Mouse (Mus musculus): Measurements from ENCODE around the gene Arih1. TPM values are rescaled to one million over a fixed set of nuclear protein-coding genes. Genes with fewer than 3 reads are reported as not detected.

The Arih1 gene
- polyA plus RNA-seq, 1 experiment from 2014 or later, result 15.3 TPM

DNA sequence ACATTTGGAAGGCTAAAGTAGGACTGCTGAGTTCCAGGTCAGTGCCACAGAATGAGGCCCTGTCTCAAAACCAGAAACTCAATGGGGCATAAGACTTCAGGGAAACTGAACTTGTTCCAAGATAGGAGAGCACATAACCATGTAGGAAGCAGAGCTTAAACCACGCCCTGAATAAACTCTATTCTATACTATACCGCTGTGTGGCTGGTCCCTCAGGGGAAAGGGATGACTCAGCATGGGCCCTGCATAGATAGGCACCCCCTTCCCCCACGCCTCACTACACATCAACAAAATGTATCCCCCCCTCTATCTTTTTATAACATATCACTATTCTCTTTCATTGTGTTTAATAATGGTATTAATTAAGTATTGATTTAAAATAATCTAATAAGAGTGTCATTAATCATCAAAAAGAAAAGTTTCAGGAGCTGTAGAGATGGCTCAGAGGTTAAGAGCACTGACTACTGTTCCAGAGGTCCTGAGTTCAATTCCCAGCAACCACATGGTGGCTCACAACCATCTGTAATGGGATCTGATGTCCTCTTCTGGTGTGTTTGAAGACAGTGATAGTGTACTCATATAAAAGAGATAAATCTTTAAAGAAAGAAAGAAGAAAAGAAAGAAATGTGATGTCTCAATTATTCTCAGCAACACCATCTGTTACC lies 30.9 kb downstream of the Arih1 start:
- H3K4me3 ChIP-seq (ENCODE audit: low read depth, low read length), result no peak overlapping the region
- no peaks in the 10 kb centered on the region for H3K9me3 ChIP-seq (ENCODE audit: control insufficient read depth, low read length)
- H3K9ac ChIP-seq (ENCODE audit: low read length), result no peak overlapping the region
- H3K36me3 ChIP-seq (ENCODE audit: control insufficient read depth, insufficient read depth, low read length), result no peaks in the 10 kb centered on the region
- no peaks in the 10 kb centered on the region for H3K27me3 ChIP-seq (ENCODE audit: control insufficient read depth, insufficient read depth, low read length)
- H3K4me2 ChIP-seq, result no peak overlapping the region
- no peak for ATAC-seq (ENCODE audit: low FRiP score)
- 87% methylated on average over 3 of the region's 3 CpGs for WGBS
- DNase-seq (ENCODE audit: low spot score, missing footprints), result no peak
- no peaks in the 10 kb centered on the region for H3K4me1 ChIP-seq (ENCODE audit: control insufficient read depth, insufficient read depth, low read length)
- no peak overlapping the region for H3K27ac ChIP-seq (ENCODE audit: low read depth, low read length)

DNA sequence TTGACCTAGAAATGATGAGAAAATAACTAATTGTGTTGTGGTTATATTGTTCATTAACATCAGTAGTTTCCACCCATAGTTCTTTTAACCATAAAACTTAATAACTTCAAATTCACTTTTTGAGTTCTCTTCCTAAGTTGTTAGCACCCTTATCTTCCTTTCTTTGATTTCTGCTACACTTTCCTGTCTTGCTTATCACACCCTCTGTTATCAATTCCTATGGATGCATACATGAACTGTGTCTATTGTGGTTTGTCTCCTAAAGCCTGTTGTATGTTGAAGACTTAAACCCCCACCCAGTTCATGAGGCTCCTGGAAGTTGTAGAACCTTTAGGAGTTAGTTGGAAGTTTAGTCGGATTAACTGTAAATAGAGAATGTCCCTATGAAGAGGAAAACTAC lies 52.7 kb downstream of the Arih1 start:
- ATAC-seq (ENCODE audit: low FRiP score) (no peak), DNase-seq (ENCODE audit: low spot score, missing footprints) (no peak)
- 88% methylated on average over 1 of the region's 1 CpGs for WGBS
- Histone ChIP-seq H3K36me3 (ENCODE audit: control insufficient read depth, insufficient read depth, low read length) (peaks cover 2% of the 10 kb centered on the region; the same call in 1 of the 2 replicates), H3K4me1 (ENCODE audit: control insufficient read depth, insufficient read depth, low read length) (no peaks in the 10 kb centered on the region), H3K27me3 (ENCODE audit: control insufficient read depth, insufficient read depth, low read length) (no peaks in the 10 kb centered on the region), H3K4me2 (no peak overlapping the region), H3K27ac (ENCODE audit: low read depth, low read length) (no peak overlapping the region), H3K4me3 (ENCODE audit: low read depth, low read length) (no peak overlapping the region), H3K9me3 (ENCODE audit: control insufficient read depth, low read length) (no peaks in the 10 kb centered on the region), H3K9ac (ENCODE audit: low read length) (no peak overlapping the region)

GRCm38 (mm10) chr9:59431626-59432025 lies 54.8 kb downstream of the Arih1 start:
- ATAC-seq (ENCODE audit: low FRiP score) (no peak), DNase-seq (ENCODE audit: low spot score, missing footprints) (no peak)
- Histone ChIP-seq H3K4me1 (ENCODE audit: control insufficient read depth, insufficient read depth, low read length) (no peaks in the 10 kb centered on the region), H3K27me3 (ENCODE audit: control insufficient read depth, insufficient read depth, low read length) (no peaks in the 10 kb centered on the region), H3K4me3 (ENCODE audit: low read depth, low read length) (no peak overlapping the region), H3K27ac (ENCODE audit: low read depth, low read length) (no peak overlapping the region), H3K9ac (ENCODE audit: low read length) (no peak overlapping the region), H3K9me3 (ENCODE audit: control insufficient read depth, low read length) (no peaks in the 10 kb centered on the region), H3K36me3 (ENCODE audit: control insufficient read depth, insufficient read depth, low read length) (peaks cover 2% of the 10 kb centered on the region; the same call in 1 of the 2 replicates), H3K4me2 (no peak overlapping the region)
- WGBS, result 97% methylated on average over 2 of the region's 2 CpGs

DNA sequence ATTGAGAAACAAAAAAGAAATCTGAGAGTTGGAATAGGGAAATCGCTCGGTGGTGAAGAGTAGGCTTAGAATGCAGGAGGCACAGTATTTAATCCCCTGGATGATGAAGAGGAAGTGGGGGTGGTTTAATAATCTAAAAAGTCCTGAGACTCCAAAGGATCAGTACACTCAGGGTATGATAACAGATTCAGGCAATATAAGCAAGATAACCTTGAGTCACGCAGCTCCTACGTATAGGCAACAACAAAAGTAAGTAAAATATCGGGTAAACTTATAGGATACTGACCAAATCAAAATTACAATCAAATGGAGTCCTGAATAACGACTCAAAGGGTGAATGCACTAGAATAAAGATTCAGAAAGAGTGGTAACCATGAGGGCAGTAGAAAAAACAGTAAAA lies 65.9 kb downstream of the Arih1 start:
- Histone ChIP-seq H3K27ac (ENCODE audit: low read depth, low read length) (no peak overlapping the region), H3K36me3 (ENCODE audit: control insufficient read depth, insufficient read depth, low read length) (no peaks in the 10 kb centered on the region), H3K9me3 (ENCODE audit: control insufficient read depth, low read length) (no peaks in the 10 kb centered on the region), H3K9ac (ENCODE audit: low read length) (no peak overlapping the region), H3K4me2 (no peak overlapping the region), H3K4me1 (ENCODE audit: control insufficient read depth, insufficient read depth, low read length) (no peaks in the 10 kb centered on the region), H3K27me3 (ENCODE audit: control insufficient read depth, insufficient read depth, low read length) (no peaks in the 10 kb centered on the region), H3K4me3 (ENCODE audit: low read depth, low read length) (no peak overlapping the region)
- no peak for ATAC-seq (ENCODE audit: low FRiP score)
- no peak for DNase-seq (ENCODE audit: low spot score, missing footprints)
- WGBS, result 93% methylated on average over 6 of the region's 6 CpGs

DNA sequence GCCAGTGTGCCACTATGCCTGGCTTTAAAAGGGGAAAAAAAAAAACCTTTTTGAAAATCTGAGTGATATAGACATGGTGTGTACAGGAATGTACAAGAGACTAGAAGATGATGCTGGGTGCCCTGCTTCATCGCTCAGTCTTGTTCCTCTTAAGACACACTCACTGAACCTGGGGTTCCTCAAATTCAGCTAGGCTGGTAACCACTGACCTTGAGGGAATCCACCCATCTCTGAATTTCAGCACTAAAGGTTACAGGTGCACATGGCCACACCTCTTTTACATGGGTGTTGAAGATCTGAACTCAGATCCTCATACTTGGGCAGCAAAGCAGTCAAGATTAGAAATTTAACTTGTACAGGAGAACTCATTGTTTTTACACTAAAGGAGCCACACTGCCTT lies 79.1 kb downstream of the Arih1 start:
- Histone ChIP-seq H3K9ac (ENCODE audit: low read length) (no peak overlapping the region), H3K4me1 (ENCODE audit: control insufficient read depth, insufficient read depth, low read length) (no peaks in the 10 kb centered on the region), H3K27ac (ENCODE audit: low read depth, low read length) (no peak overlapping the region), H3K36me3 (ENCODE audit: control insufficient read depth, insufficient read depth, low read length) (no peaks in the 10 kb centered on the region), H3K27me3 (ENCODE audit: control insufficient read depth, insufficient read depth, low read length) (no peaks in the 10 kb centered on the region), H3K9me3 (ENCODE audit: control insufficient read depth, low read length) (no peaks in the 10 kb centered on the region), H3K4me3 (ENCODE audit: low read depth, low read length) (no peak overlapping the region), H3K4me2 (no peak overlapping the region)
- ATAC-seq (ENCODE audit: low FRiP score) (no peak), DNase-seq (ENCODE audit: low spot score, missing footprints) (no peak)
- 97% methylated on average over 1 of the region's 1 CpGs for WGBS

GRCm38 (mm10) chr9:59389086-59389485 lies 97.3 kb downstream of the Arih1 start:
- WGBS, result 86% methylated on average over 4 of the region's 4 CpGs

GRCm38 (mm10) chr9:59388311-59388710 lies 98.1 kb downstream of the Arih1 start:
- H3K4me1 ChIP-seq (ENCODE audit: control insufficient read depth, insufficient read depth, low read length), result no peaks in the 10 kb centered on the region
- H3K4me3 ChIP-seq (ENCODE audit: low read depth, low read length), result no peak overlapping the region
- H3K4me2 ChIP-seq, result no peak overlapping the region
- H3K36me3 ChIP-seq (ENCODE audit: control insufficient read depth, insufficient read depth, low read length), result peaks cover 10% of the 10 kb centered on the region; the same call in 1 of the 2 replicates
- no peak overlapping the region for H3K27ac ChIP-seq (ENCODE audit: low read depth, low read length)
- WGBS, result 81% methylated on average over 1 of the region's 1 CpGs
- no peak overlapping the region for H3K9ac ChIP-seq (ENCODE audit: low read length)
- DNase-seq (ENCODE audit: low spot score, missing footprints) (no peak), ATAC-seq (ENCODE audit: low FRiP score) (no peak)
- no peaks in the 10 kb centered on the region for H3K9me3 ChIP-seq (ENCODE audit: control insufficient read depth, low read length)
- H3K27me3 ChIP-seq (ENCODE audit: control insufficient read depth, insufficient read depth, low read length), result no peaks in the 10 kb centered on the region

More at GRCm38 (mm10) chr9:59389086-59389485, 97.3 kb downstream of the Arih1 start:
- Histone ChIP-seq H3K36me3 (ENCODE audit: control insufficient read depth, insufficient read depth, low read length) (peaks cover 11% of the 10 kb centered on the region; the same call in 1 of the 2 replicates), H3K4me2 (no peak overlapping the region), H3K27ac (ENCODE audit: low read depth, low read length) (no peak overlapping the region), H3K9ac (ENCODE audit: low read length) (no peak overlapping the region), H3K4me3 (ENCODE audit: low read depth, low read length) (no peak overlapping the region), H3K27me3 (ENCODE audit: control insufficient read depth, insufficient read depth, low read length) (no peaks in the 10 kb centered on the region), H3K9me3 (ENCODE audit: control insufficient read depth, low read length) (no peaks in the 10 kb centered on the region), H3K4me1 (ENCODE audit: control insufficient read depth, insufficient read depth, low read length) (no peaks in the 10 kb centered on the region)
- ATAC-seq (ENCODE audit: low FRiP score) (no peak), DNase-seq (ENCODE audit: low spot score, missing footprints) (no peak)

GRCm38 (mm10) chr9:59387461-59387860 lies 99.0 kb downstream of the Arih1 start:
- no peaks in the 10 kb centered on the region for H3K27me3 ChIP-seq (ENCODE audit: control insufficient read depth, insufficient read depth, low read length)
- H3K4me3 ChIP-seq (ENCODE audit: low read depth, low read length), result no peak overlapping the region
- DNase-seq (ENCODE audit: low spot score, missing footprints) (no peak), ATAC-seq (ENCODE audit: low FRiP score) (no peak)
- 68% methylated on average over 3 of the region's 3 CpGs for WGBS
- H3K9ac ChIP-seq (ENCODE audit: low read length), result no peak overlapping the region
- H3K27ac ChIP-seq (ENCODE audit: low read depth, low read length), result no peak overlapping the region
- no peaks in the 10 kb centered on the region for H3K4me1 ChIP-seq (ENCODE audit: control insufficient read depth, insufficient read depth, low read length)
- no peaks in the 10 kb centered on the region for H3K9me3 ChIP-seq (ENCODE audit: control insufficient read depth, low read length)
- peaks cover 3% of the 10 kb centered on the region; the same call in 1 of the 2 replicates for H3K36me3 ChIP-seq (ENCODE audit: control insufficient read depth, insufficient read depth, low read length)
- H3K4me2 ChIP-seq, result no peak overlapping the region

DNA sequence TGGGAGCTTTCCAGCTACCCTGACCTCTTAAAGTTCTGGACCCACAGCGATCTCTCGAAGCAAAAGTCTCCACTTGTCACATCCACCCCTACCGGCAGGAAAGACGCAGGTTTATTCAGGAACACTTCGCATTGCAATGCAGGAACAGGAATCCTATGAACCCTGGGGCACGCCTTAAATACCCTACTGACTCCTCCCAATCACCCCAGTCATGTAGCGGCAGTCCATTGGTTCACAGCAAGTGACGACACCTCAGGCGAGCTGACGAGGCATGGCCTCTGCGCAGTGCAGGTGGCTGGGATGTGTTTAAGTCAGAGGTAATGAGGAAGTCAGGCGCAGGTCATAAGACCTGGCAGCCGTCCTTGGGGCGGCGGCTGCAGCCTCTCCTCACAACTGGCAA lies 110.8 kb downstream of the Arih1 start:
- Histone ChIP-seq H3K9me3 (ENCODE audit: control insufficient read depth, low read length) (peaks cover 5% of the 10 kb centered on the region; the same call in 1 of the 2 replicates), H3K4me2 (no peak overlapping the region), H3K9ac (ENCODE audit: low read length) (no peak overlapping the region), H3K27me3 (ENCODE audit: control insufficient read depth, insufficient read depth, low read length) (no peaks in the 10 kb centered on the region), H3K27ac (ENCODE audit: low read depth, low read length) (no peak overlapping the region), H3K4me3 (ENCODE audit: low read depth, low read length) (no peak overlapping the region), H3K4me1 (ENCODE audit: control insufficient read depth, insufficient read depth, low read length) (no peaks in the 10 kb centered on the region), H3K36me3 (ENCODE audit: control insufficient read depth, insufficient read depth, low read length) (no peaks in the 10 kb centered on the region)
- no peak for DNase-seq (ENCODE audit: low spot score, missing footprints)
- no peak for ATAC-seq (ENCODE audit: low FRiP score)
- WGBS, result 95% methylated on average over 15 of the region's 15 CpGs
